Mouse (Mus musculus): ENCODE data around the gene Mobp.

DNA sequence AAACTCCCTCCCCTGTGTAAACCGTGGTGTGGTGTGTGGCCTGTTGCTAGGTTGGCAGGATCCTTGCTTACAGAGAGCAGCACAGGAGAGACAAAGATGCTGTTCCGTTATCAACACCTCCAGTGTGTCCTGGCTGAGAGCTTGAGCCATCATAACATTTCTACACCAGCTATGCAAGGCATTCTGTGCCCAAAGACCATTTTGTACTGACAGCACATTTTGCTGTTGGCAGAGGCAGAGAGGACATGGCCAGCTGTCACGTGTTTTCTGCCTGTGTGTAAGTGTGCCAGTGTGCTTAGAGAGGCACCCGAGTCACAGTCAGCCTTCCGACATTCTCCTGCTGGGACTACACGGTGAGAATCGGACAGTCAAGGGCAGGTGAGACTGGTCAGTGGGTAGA lies 52.2 kb downstream of the Mobp start:
- TF ChIP-seq CTCF (IDR thresholded peaks at IDR 0.05; ENCODE audit: insufficient read depth, low read depth, low read length): no peak
- TF ChIP-seq POLR2A (IDR thresholded peaks at IDR 0.05; ENCODE audit: insufficient read depth, low read depth, low read length): no peak
